Mouse (Mus musculus) intestine, postnatal 0 days (tissue): ENCODE results near the gene Hist1h2bm. TPM values are rescaled to one million over a fixed set of nuclear protein-coding genes. Genes with fewer than 3 reads are reported as not detected.
"Not testable (repeated sequence)": the region's sequence is repeated elsewhere in the genome, so short reads cannot be mapped to it uniquely, and the experiment has no call there.

Experiments used
- ATAC-seq: fragments of 200-750 bp; cut with Nextera tagmentation; 2 replicates; pipeline ENCODE4 v1.8.0; 2017; ENCODE audit warnings: mild to moderate bottlenecking, moderate TSS enrichment, moderate library complexity
- H3K27ac ChIP-seq: fragments of 300-500 bp; sonication (generic); 2 replicates; pipeline ENCODE4 v1.5.1; 2014; ENCODE audit warnings: mild to moderate bottlenecking, low read depth, low read length, moderate library complexity
- H3K27me3 ChIP-seq: fragments of 300-500 bp; sonication (generic); replicated peaks from 2 replicates; pipeline ENCODE4 v1.6.1; 2014; ENCODE audit warnings: low read length, mixed read lengths; ENCODE audit not compliant: control insufficient read depth, insufficient read depth
- H3K36me3 ChIP-seq: fragments of 300-500 bp; sonication (generic); 2 replicates; pipeline ENCODE4 v1.6.1; 2014; ENCODE audit warnings: mild to moderate bottlenecking, moderate library complexity; ENCODE audit not compliant: control insufficient read depth, insufficient read depth
- H3K4me1 ChIP-seq: fragments of 300-500 bp; sonication (generic); replicated peaks from 2 replicates; pipeline ENCODE4 v1.6.1; 2014; ENCODE audit warnings: antibody characterized with exemption, low read length, mixed read lengths; ENCODE audit not compliant: control insufficient read depth, insufficient read depth
- H3K4me2 ChIP-seq: fragments of 300-500 bp; sonication (generic); replicated peaks from 2 replicates; pipeline ENCODE4 v1.6.1; 2014; ENCODE audit warnings: low read depth, mild to moderate bottlenecking, moderate library complexity
- H3K4me3 ChIP-seq: fragments of 300-500 bp; sonication (generic); 2 replicates; pipeline ENCODE4 v1.5.1; 2014; ENCODE audit warnings: low read depth, low read length
- H3K9ac ChIP-seq: fragments of 300-500 bp; sonication (generic); 2 replicates; pipeline ENCODE4 v1.6.1; 2014; ENCODE audit warnings: mild to moderate bottlenecking, low read depth, low read length
- H3K9me3 ChIP-seq: fragments of 300-500 bp; sonication (generic); 2 replicates; pipeline ENCODE4 v1.6.1; 2016; ENCODE audit warnings: mixed run types; ENCODE audit not compliant: control insufficient read depth
- CTCF ChIP-seq: sonication (generic); IDR thresholded peaks from 2 replicates; pipeline ENCODE4 v1.5.1; 2016; ENCODE audit warnings: low read depth, mild to moderate bottlenecking, control low read depth, antibody characterized with exemption, moderate library complexity
- WGBS: fragments of 180-500 bp; shearing (Covaris S2); extraction: QIAGEN DNeasy Blood & Tissue Kit; methylation state at CpG from one replicate; pipeline ENCODE4 v1.1.7; 2014; 5-methylcytosine and 5-hydroxymethylcytosine counted together
- polyA plus RNA-seq: library from polyadenylated mRNA; unstranded; fragments of >200 nt; fragmentation: Nextera tagmentation; extraction: Ambion mirVana; gene quantifications from 2 replicates; pipeline ENCODE4 v1.2.1, GENCODE M21; 2015

Gene Hist1h2bm
- polyA plus RNA-seq, 1 experiment from 2014 or later, result 0.76 TPM

GRCm38 (mm10) chr13:21729544-21729943 lies 7.7 kb downstream of the Hist1h2bm start:
- no peak for TF ChIP-seq CTCF
- Histone ChIP-seq H3K4me1 (no peaks in the 10 kb centered on the region), H3K4me3 (no peak overlapping the region), H3K27ac (no peak overlapping the region), H3K4me2 (no peak overlapping the region), H3K27me3 (no peaks in the 10 kb centered on the region), H3K36me3 (no peaks in the 10 kb centered on the region), H3K9me3 (no peaks in the 10 kb centered on the region), H3K9ac (no peak overlapping the region)
- 67% methylated on average over 1 of the region's 1 CpGs for WGBS
- ATAC-seq, result no peak

- Histone ChIP-seq H3K4me1 (no peaks in the 10 kb centered on the region), H3K4me3 (no peak overlapping the region), H3K36me3 (no peaks in the 10 kb centered on the region), H3K9ac (no peak overlapping the region), H3K27me3 (no peaks in the 10 kb centered on the region), H3K4me2 (no peak overlapping the region), H3K9me3 (no peaks in the 10 kb centered on the region), H3K27ac (no peak overlapping the region)
- 81% methylated on average over 5 of the region's 5 CpGs for WGBS
- no peak for ATAC-seq
- peak; percentile 37 for TF ChIP-seq CTCF
Observed at GRCm38 (mm10) chr13:21733466-21733865, 11.6 kb downstream of the Hist1h2bm start.

GRCm38 (mm10) chr13:21734010-21734905 lies 12.4 kb downstream of the Hist1h2bm start:
- Histone ChIP-seq H3K4me1 (no peaks in the 10 kb centered on the region), H3K4me2 (peak overlapping the region; percentile 71), H3K27me3 (no peaks in the 10 kb centered on the region), H3K9ac (peak overlapping the region; percentile 42; the same call in 1 of the 2 replicates), H3K36me3 (no peaks in the 10 kb centered on the region), H3K27ac (peak overlapping the region; percentile 68), H3K9me3 (no peaks in the 10 kb centered on the region), H3K4me3 (peak overlapping the region; percentile 32)
- ATAC-seq, result peak; percentile 70
- 2% methylated on average over 21 of the region's 21 CpGs for WGBS
- TF ChIP-seq CTCF, result peak; percentile 92

- not testable (repeated sequence) for H3K27me3 ChIP-seq, H3K36me3 ChIP-seq
- WGBS, result under 1% methylated on average over 44 of the region's 56 CpGs
Observed at GRCm38 (mm10) chr13:21734906-21735767, 13.3 kb downstream of the Hist1h2bm start, which contains the start of gene Hist1h4j. Gene Hist1h4j, plus strand, starts transcription at chr13:21735064.

GRCm38 (mm10) chr13:21745006-21745405 lies 23.2 kb downstream of the Hist1h2bm start:
- no peak overlapping the region for H3K4me2 ChIP-seq
- no peaks in the 10 kb centered on the region for H3K9me3 ChIP-seq
- no peak for ATAC-seq
- 31% methylated on average over 1 of the region's 1 CpGs for WGBS
- H3K4me3 ChIP-seq, result no peak overlapping the region
- H3K9ac ChIP-seq, result no peak overlapping the region
- H3K27ac ChIP-seq, result no peak overlapping the region
- H3K4me1 ChIP-seq, result no peaks in the 10 kb centered on the region
- TF ChIP-seq CTCF, result no peak
- no peaks in the 10 kb centered on the region for H3K27me3 ChIP-seq
- no peaks in the 10 kb centered on the region for H3K36me3 ChIP-seq

More at GRCm38 (mm10) chr13:21734906-21735767, 13.3 kb downstream of the Hist1h2bm start, which contains the start of gene Hist1h4j:
- H3K4me3 ChIP-seq, result peak within 1 kb of the TSS; percentile 32
- H3K9me3 ChIP-seq, H3K4me1 ChIP-seq: not testable (repeated sequence)
- peak within 1 kb of the TSS; percentile 71 for H3K4me2 ChIP-seq
- peak within 1 kb of the TSS; percentile 42 for H3K9ac ChIP-seq
- ATAC-seq, result peak; percentile 84
- peak within 1 kb of the TSS; percentile 68 for H3K27ac ChIP-seq
